25 mouse cellular contexts compared by ENCODE assay signal in genomic region chr2:67956182-67956581, GRCm38 (mm10).
"Had no signal": no experiment of that assay in that cellular context is flagged by ENCODE, and none has a peak within 500 bp of the region (broad histone marks: within the 10 kb centered on the region; RNA-seq: fewer than 3 reads in every experiment).

No protein-coding gene starts in this region.

- H3K4me3 ChIP-seq: gastrocnemius, adult 2 months; heart, embryonic 10.5 days; heart, embryonic 12.5 days; hindbrain, embryonic 10.5 days; hindbrain, embryonic 12.5 days; intestine, embryonic 15.5 days; layer of hippocampus, adult 2 months; left cerebral cortex, adult 2 months; limb, embryonic 10.5 days; limb, embryonic 12.5 days; liver, embryonic 13.5 days; liver, embryonic 15.5 days had no signal

- H3K36me3 ChIP-seq: heart, embryonic 10.5 days; heart, embryonic 12.5 days; hindbrain, embryonic 10.5 days; hindbrain, embryonic 12.5 days; intestine, embryonic 15.5 days; limb, embryonic 10.5 days; limb, embryonic 12.5 days; liver, embryonic 13.5 days; liver, embryonic 15.5 days had no signal

- H3K27ac ChIP-seq: gastrocnemius, adult 2 months; heart, embryonic 10.5 days; hindbrain, embryonic 10.5 days; hindbrain, embryonic 12.5 days; hindbrain, embryonic 14.5 days; intestine, embryonic 15.5 days; layer of hippocampus, adult 2 months; left cerebral cortex, adult 2 months; limb, embryonic 10.5 days; limb, embryonic 12.5 days; liver, embryonic 13.5 days; liver, embryonic 15.5 days had no signal

- H3K4me2 ChIP-seq: heart, embryonic 12.5 days; hindbrain, embryonic 12.5 days; hindbrain, embryonic 14.5 days; intestine, embryonic 15.5 days; limb, embryonic 12.5 days; liver, embryonic 13.5 days; liver, embryonic 15.5 days had no signal

- ATAC-seq: hindbrain, embryonic 16.5 days; inflammation-experienced regulatory T-cells, adult 6 months; intestine, embryonic 15.5 days; intestine, postnatal 0 days had no signal

- H3K4me1 ChIP-seq: heart, embryonic 10.5 days; heart, embryonic 12.5 days; hindbrain, embryonic 10.5 days; hindbrain, embryonic 12.5 days; intestine, embryonic 15.5 days; limb, embryonic 10.5 days; limb, embryonic 12.5 days; liver, embryonic 13.5 days; liver, embryonic 15.5 days had no signal

- H3K9me3 ChIP-seq: heart, embryonic 10.5 days; heart, embryonic 12.5 days; hindbrain, embryonic 10.5 days; hindbrain, embryonic 12.5 days; intestine, embryonic 15.5 days; limb, embryonic 10.5 days; limb, embryonic 12.5 days; liver, embryonic 13.5 days; liver, embryonic 15.5 days had no signal

- H3K9ac ChIP-seq: heart, embryonic 12.5 days; hindbrain, embryonic 12.5 days; hindbrain, embryonic 14.5 days; intestine, embryonic 15.5 days; limb, embryonic 12.5 days; liver, embryonic 13.5 days; liver, embryonic 15.5 days had no signal

- DNase-seq: gastrocnemius, adult 2 months; gastrocnemius, postnatal 10 days; gastrocnemius, postnatal 25 days; heart, adult 18-20 months; heart, postnatal 10 days; heart, postnatal 4 days; kidney, adult 18-20 months; kidney, postnatal 10 days; kidney, postnatal 25 days; kidney, postnatal 4 days; liver, embryonic 13.5 days had no signal

- H3K27me3 ChIP-seq: heart, embryonic 12.5 days; hindbrain, embryonic 12.5 days; intestine, embryonic 15.5 days; limb, embryonic 12.5 days; liver, embryonic 13.5 days; liver, embryonic 15.5 days had no signal
